ENCODE assay signal across 20 mouse cellular contexts in the genomic region with DNA sequence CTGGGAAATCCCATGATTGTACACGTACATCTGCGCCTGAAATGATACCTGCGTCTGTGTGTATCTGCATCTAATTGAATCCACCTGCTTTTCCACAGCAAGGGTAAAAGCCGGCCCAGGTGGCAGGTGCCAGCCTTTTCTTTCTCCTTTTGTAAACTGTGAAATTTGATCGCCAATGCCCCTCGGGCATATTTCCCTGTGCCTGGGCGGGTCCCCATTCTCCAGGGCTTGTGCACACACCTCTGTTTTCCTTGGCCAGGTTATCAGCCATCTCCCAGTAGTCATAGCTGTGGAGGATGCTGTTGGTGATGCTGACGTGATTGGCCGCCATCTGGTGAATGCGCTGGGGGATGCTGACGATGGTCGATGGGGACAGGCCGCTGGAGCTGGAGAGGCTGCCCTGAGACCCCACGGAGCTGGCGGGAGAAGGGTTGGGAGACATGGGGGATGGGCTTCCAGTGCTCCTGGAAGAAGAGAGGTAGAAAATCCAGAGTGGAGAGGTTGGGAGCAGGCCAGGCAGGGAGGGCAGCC. TPM values are rescaled to one million over a fixed set of nuclear protein-coding genes. Genes with fewer than 3 reads are reported as not detected.
DNase-seq lines count a peak whose midpoint lies in the region; ATAC-seq and TF ChIP-seq lines count a peak whose summit lies in the region.
"Had no signal": no experiment of that assay in that cellular context is flagged by ENCODE, and none has a peak within 500 bp of the region (broad histone marks: within the 10 kb centered on the region; RNA-seq: fewer than 3 reads in every experiment).

No protein-coding gene starts in this region.

- peak; percentile 28; the same call in 1 of the 2 replicates for ATAC-seq in hindbrain, embryonic 15.5 days (ENCODE audit: low FRiP score, low read depth)
- no peak for ATAC-seq in hindbrain, embryonic 11.5 days (ENCODE audit: low FRiP score)
- ATAC-seq in stomach, embryonic 16.5 days (ENCODE audit: insufficient read depth, low FRiP score), result peak; percentile 13; the same call in 1 of the 2 replicates
- ATAC-seq: forebrain, embryonic 15.5 days; intestine, embryonic 16.5 days had no signal

- no peak overlapping the region for H3K27ac ChIP-seq in hindbrain, embryonic 15.5 days (replicated peaks)
- no peak overlapping the region for H3K27ac ChIP-seq in hindbrain, embryonic 11.5 days (ENCODE audit: low read depth, low read length)
- no peak overlapping the region for H3K27ac ChIP-seq in stomach, embryonic 16.5 days (ENCODE audit: low read length)
- no peak overlapping the region for H3K27ac ChIP-seq in midbrain, embryonic 10.5 days (replicated peaks)
- H3K27ac ChIP-seq: forebrain, embryonic 15.5 days; heart, embryonic 10.5 days had no signal

- H3K27me3 ChIP-seq in hindbrain, embryonic 15.5 days, result no peaks in the 10 kb centered on the region
- H3K27me3 ChIP-seq in hindbrain, embryonic 11.5 days (ENCODE audit: control insufficient read depth, insufficient read depth, low read length), result no peaks in the 10 kb centered on the region
- 0 out of 2 replicates have a peak, but pooled peaks cover 2% of the 10 kb centered on the region for H3K27me3 ChIP-seq in E14TG2a.4 (ENCODE audit: insufficient read depth, low read length)
- no peaks in the 10 kb centered on the region for H3K27me3 ChIP-seq in stomach, embryonic 16.5 days (ENCODE audit: control insufficient read depth, insufficient read depth, low read length)
- no peaks in the 10 kb centered on the region for H3K27me3 ChIP-seq in midbrain, embryonic 10.5 days (ENCODE audit: low read depth, poor library complexity, severe bottlenecking)
- H3K27me3 ChIP-seq: CH12.LX; forebrain, embryonic 15.5 days had no signal

- no peak overlapping the region for H3K4me2 ChIP-seq in hindbrain, embryonic 15.5 days
- H3K4me2 ChIP-seq in hindbrain, embryonic 11.5 days (replicated peaks; ENCODE audit: low read depth, low read length), result no peak overlapping the region
- no peak overlapping the region for H3K4me2 ChIP-seq in stomach, embryonic 16.5 days (ENCODE audit: low read depth, low read length)
- H3K4me2 ChIP-seq: forebrain, embryonic 15.5 days had no signal

- WGBS in hindbrain, embryonic 15.5 days, result 81% methylated on average over 15 of the region's 15 CpGs
- WGBS in hindbrain, embryonic 11.5 days, result 84% methylated on average over 15 of the region's 15 CpGs
- WGBS in stomach, embryonic 16.5 days, result 68% methylated on average over 15 of the region's 15 CpGs
- 90% methylated on average over 15 of the region's 15 CpGs for WGBS in midbrain, embryonic 10.5 days

- H3K9me3 ChIP-seq in hindbrain, embryonic 15.5 days, result no peaks in the 10 kb centered on the region
- H3K9me3 ChIP-seq in hindbrain, embryonic 11.5 days (ENCODE audit: control insufficient read depth, low read length), result no peaks in the 10 kb centered on the region
- H3K9me3 ChIP-seq in E14TG2a.4 (ENCODE audit: low read length), result no peaks in the 10 kb centered on the region
- H3K9me3 ChIP-seq in stomach, embryonic 16.5 days (replicated peaks; ENCODE audit: control insufficient read depth, low read length), result no peaks in the 10 kb centered on the region
- no peaks in the 10 kb centered on the region for H3K9me3 ChIP-seq in midbrain, embryonic 10.5 days (replicated peaks)
- H3K9me3 ChIP-seq: forebrain, embryonic 15.5 days; G1E; heart, embryonic 10.5 days had no signal

- TF ChIP-seq CTCF in E14TG2a.4 (conservative IDR thresholded peaks at IDR 0.05; ENCODE audit: low read length), result no peak

- DNase-seq in hindbrain, embryonic 11.5 days (ENCODE audit: low spot score), result no peak
- DNase-seq in ZHBTc4 (ENCODE audit: low read depth, low spot score), result peak; percentile 18
- no peak for DNase-seq in thymus, postnatal 36 days
- no peak for DNase-seq in midbrain, embryonic 10.5 days (ENCODE audit: low spot score)
- DNase-seq: adrenal gland, postnatal 10 days; cerebellum, adult 11 months; cerebellum, adult 8-10 months; embryo, embryonic 11 days; gastrocnemius, postnatal 10 days; heart, adult 18-20 months; heart, postnatal 10 days; heart, postnatal 4 days had no signal

- H3K4me1 ChIP-seq in hindbrain, embryonic 15.5 days (replicated peaks), result 0 out of 2 replicates have a peak, but pooled peaks cover 3% of the 10 kb centered on the region
- no peaks in the 10 kb centered on the region for H3K4me1 ChIP-seq in hindbrain, embryonic 11.5 days (replicated peaks; ENCODE audit: control insufficient read depth, insufficient read depth, low read length)
- peaks cover 12% of the 10 kb centered on the region for H3K4me1 ChIP-seq in E14TG2a.4 (replicated peaks; ENCODE audit: low read depth, low read length)
- no peaks in the 10 kb centered on the region for H3K4me1 ChIP-seq in stomach, embryonic 16.5 days (ENCODE audit: control insufficient read depth, insufficient read depth, low read length)
- no peaks in the 10 kb centered on the region for H3K4me1 ChIP-seq in midbrain, embryonic 10.5 days
- H3K4me1 ChIP-seq: forebrain, embryonic 15.5 days; heart, embryonic 10.5 days had no signal

- peaks cover 37% of the 10 kb centered on the region for H3K36me3 ChIP-seq in hindbrain, embryonic 15.5 days
- H3K36me3 ChIP-seq in hindbrain, embryonic 11.5 days (ENCODE audit: control insufficient read depth, insufficient read depth, low read length), result no peaks in the 10 kb centered on the region
- no peaks in the 10 kb centered on the region for H3K36me3 ChIP-seq in E14TG2a.4 (ENCODE audit: insufficient read depth, low read length)
- H3K36me3 ChIP-seq in stomach, embryonic 16.5 days (ENCODE audit: control insufficient read depth, insufficient read depth, low read length), result no peaks in the 10 kb centered on the region
- peaks cover 22% of the 10 kb centered on the region for H3K36me3 ChIP-seq in midbrain, embryonic 10.5 days
- H3K36me3 ChIP-seq: G1E had no signal

- no peak overlapping the region for H3K9ac ChIP-seq in hindbrain, embryonic 15.5 days
- no peak overlapping the region for H3K9ac ChIP-seq in hindbrain, embryonic 11.5 days (ENCODE audit: low read depth, low read length)
- H3K9ac ChIP-seq in stomach, embryonic 16.5 days (ENCODE audit: low read length), result no peak overlapping the region
- H3K9ac ChIP-seq: forebrain, embryonic 15.5 days had no signal

- no peak overlapping the region for H3K4me3 ChIP-seq in hindbrain, embryonic 15.5 days
- H3K4me3 ChIP-seq in hindbrain, embryonic 11.5 days (ENCODE audit: low read depth, low read length), result no peak overlapping the region
- peak overlapping the region; percentile 43; the same call in 1 of the 2 replicates for H3K4me3 ChIP-seq in E14TG2a.4 (replicated peaks; ENCODE audit: low read length)
- no peak overlapping the region for H3K4me3 ChIP-seq in stomach, embryonic 16.5 days (replicated peaks; ENCODE audit: low read length)
- no peak overlapping the region for H3K4me3 ChIP-seq in midbrain, embryonic 10.5 days
- H3K4me3 ChIP-seq: forebrain, embryonic 15.5 days; heart, embryonic 10.5 days had no signal

RNA-seq across cellular contexts. Expression of a gene that starts 51.5 kb away (rescaled TPM):
- 35.2 and 36.3 TPM in 2 replicates for polyA plus RNA-seq in hindbrain, embryonic 15.5 days (2015; fragmentation: Nextera tagmentation; extraction: Ambion mirVana)
- polyA plus RNA-seq in hindbrain, embryonic 11.5 days (2014; fragmentation: Nextera tagmentation; extraction: Ambion mirVana), result 26.7 and 36.8 TPM in 2 replicates
- polyA plus RNA-seq in stomach, embryonic 16.5 days (2015; fragmentation: Nextera tagmentation; extraction: Ambion mirVana), result 19.4 and 21.5 TPM in 2 replicates
- 32.9 and 36.7 TPM in 2 replicates for polyA plus RNA-seq in midbrain, embryonic 10.5 days (2016; fragmentation: Nextera tagmentation; extraction: Ambion mirVana)
